Mouse (Mus musculus): ENCODE data around the gene Lemd1.

GRCm38 (mm10) chr1:132199244-132199643 is 8.0 kb downstream of the Lemd1 start:
- no peak for TF ChIP-seq CTCF (IDR thresholded peaks at IDR 0.05; ENCODE audit: insufficient read depth, low read length)
- no peak for TF ChIP-seq POLR2A (IDR thresholded peaks at IDR 0.05; ENCODE audit: borderline replicate concordance, extremely low read depth, low read depth, low read length)

All from lung, adult 2 months (tissue).